Mouse (Mus musculus) heart, embryonic 13.5 days (tissue): ENCODE measurements around the gene Igsf10. TPM values are rescaled to one million over a fixed set of nuclear protein-coding genes. Genes with fewer than 3 reads are reported as not detected.

Experiments
- ATAC-seq: fragments of 200-750 bp; cut with Nextera tagmentation; 2 replicates; pipeline ENCODE4 v1.8.0; 2017; ENCODE audit warnings: moderate TSS enrichment; ENCODE audit not compliant: insufficient number of reproducible peaks, low FRiP score, low TSS enrichment; ENCODE audit errors: extremely low read depth
- H3K27ac ChIP-seq: fragments of 300-500 bp; sonication (generic); replicated peaks from 2 replicates; pipeline ENCODE4 v1.5.1; 2015; ENCODE audit warnings: moderate library complexity, mild to moderate bottlenecking, inconsistent platforms
- H3K27me3 ChIP-seq: fragments of 300-500 bp; sonication (generic); replicated peaks from 2 replicates; pipeline ENCODE4 v1.6.1; 2015; ENCODE audit warnings: mild to moderate bottlenecking, inconsistent platforms
- H3K36me3 ChIP-seq: fragments of 300-500 bp; sonication (generic); 2 replicates; pipeline ENCODE4 v1.6.1; 2015; ENCODE audit warnings: mild to moderate bottlenecking, inconsistent platforms
- H3K4me1 ChIP-seq: fragments of 300-500 bp; sonication (generic); 2 replicates; pipeline ENCODE4 v1.6.1; 2015; ENCODE audit warnings: inconsistent platforms
- H3K4me2 ChIP-seq: fragments of 300-500 bp; sonication (generic); 2 replicates; pipeline ENCODE4 v1.6.1; 2015; ENCODE audit warnings: inconsistent platforms, mild to moderate bottlenecking, moderate library complexity
- H3K4me3 ChIP-seq: fragments of 300-500 bp; sonication (generic); 2 replicates; pipeline ENCODE4 v1.5.1; 2015; ENCODE audit warnings: moderate library complexity, mild to moderate bottlenecking, inconsistent platforms
- H3K9ac ChIP-seq: fragments of 300-500 bp; sonication (generic); 2 replicates; pipeline ENCODE4 v1.6.1; 2015; ENCODE audit warnings: inconsistent platforms, mild to moderate bottlenecking, moderate library complexity
- H3K9me3 ChIP-seq: fragments of 300-500 bp; sonication (generic); 2 replicates; pipeline ENCODE4 v1.6.1; 2016; ENCODE audit warnings: inconsistent platforms
- WGBS: fragments of 180-500 bp; shearing (Covaris S2); methylation state at CpG from one replicate; pipeline ENCODE4 v1.1.7; 2015; ENCODE audit warnings: mixed read lengths; 5-methylcytosine and 5-hydroxymethylcytosine counted together
- polyA plus RNA-seq: library from polyadenylated mRNA; unstranded; fragments of >200 nt; fragmentation: Nextera tagmentation; extraction: Ambion mirVana; gene quantifications from 2 replicates; pipeline ENCODE4 v1.2.1, GENCODE M21; 2015

Gene Igsf10
- polyA plus RNA-seq, 1 experiment from 2014 or later: 1.6 TPM

GRCm38 (mm10) chr3:59328526-59328925, 15.7 kb downstream of the Igsf10 start:
- H3K9ac ChIP-seq: no peak overlapping the region
- no peak overlapping the region for H3K4me3 ChIP-seq
- WGBS: 71% methylated on average over 2 of the region's 2 CpGs
- H3K9me3 ChIP-seq: no peaks in the 10 kb centered on the region
- H3K4me2 ChIP-seq: no peak overlapping the region
- H3K36me3 ChIP-seq: peaks cover 46% of the 10 kb centered on the region
- no peak for ATAC-seq
- no peaks in the 10 kb centered on the region for H3K4me1 ChIP-seq
- no peak overlapping the region for H3K27ac ChIP-seq
- no peaks in the 10 kb centered on the region for H3K27me3 ChIP-seq

GRCm38 (mm10) chr3:59321278-59321876, 22.8 kb downstream of the Igsf10 start:
- 38% methylated on average over 7 of the region's 7 CpGs for WGBS
- Histone ChIP-seq H3K9me3 (no peaks in the 10 kb centered on the region), H3K36me3 (peaks cover 37% of the 10 kb centered on the region), H3K4me3 (no peak overlapping the region), H3K27ac (no peak overlapping the region), H3K4me1 (no peaks in the 10 kb centered on the region), H3K27me3 (no peaks in the 10 kb centered on the region), H3K9ac (no peak overlapping the region), H3K4me2 (no peak overlapping the region)
- no peak for ATAC-seq

DNA sequence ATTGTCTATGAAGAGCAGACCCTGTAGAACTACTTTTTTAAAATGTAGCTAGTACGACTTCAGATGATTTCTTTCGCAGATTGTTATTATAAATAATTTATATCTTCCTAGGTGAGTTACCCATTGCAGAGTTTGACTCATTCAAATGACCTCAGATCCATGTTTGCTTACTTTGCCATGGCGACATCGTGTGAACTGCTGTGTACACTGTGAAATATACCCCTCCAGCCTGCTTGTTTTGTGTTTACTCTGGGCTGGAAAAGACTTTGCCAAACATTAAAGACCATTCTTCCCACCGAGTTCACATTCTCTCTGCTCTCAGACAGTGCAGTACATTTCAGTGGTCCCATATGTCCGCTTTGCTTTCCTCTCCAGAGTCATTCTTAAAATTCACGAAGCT, 28.1 kb downstream of the Igsf10 start:
- ATAC-seq: no peak
- WGBS: 84% methylated on average over 7 of the region's 7 CpGs
- Histone ChIP-seq H3K9ac (no peak overlapping the region), H3K4me3 (no peak overlapping the region), H3K9me3 (no peaks in the 10 kb centered on the region), H3K27ac (no peak overlapping the region), H3K36me3 (peaks cover 36% of the 10 kb centered on the region), H3K4me1 (no peaks in the 10 kb centered on the region), H3K4me2 (no peak overlapping the region), H3K27me3 (no peaks in the 10 kb centered on the region)

DNA sequence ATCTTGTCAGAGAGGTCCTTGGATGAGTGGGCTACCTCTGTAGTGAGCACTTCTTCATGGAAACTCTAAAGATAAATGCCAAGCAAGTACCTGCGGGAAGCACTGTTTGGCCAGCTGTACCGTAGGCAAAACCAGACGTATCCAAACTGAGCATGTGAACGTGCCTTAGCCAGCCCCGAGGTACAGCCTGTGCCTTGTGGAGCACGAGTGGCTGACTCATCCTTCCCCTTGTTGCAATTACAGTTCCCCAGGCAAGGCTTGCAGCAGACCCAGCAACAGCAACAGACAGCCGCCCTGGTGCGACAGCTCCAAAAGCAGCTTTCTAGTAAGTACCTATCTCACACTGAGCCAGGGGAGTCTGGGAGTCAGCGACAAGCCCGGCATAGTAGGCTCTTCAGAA, 31.6 kb downstream of the Igsf10 start:
- H3K27me3 ChIP-seq: no peaks in the 10 kb centered on the region
- H3K27ac ChIP-seq: no peak overlapping the region
- 81% methylated on average over 10 of the region's 10 CpGs for WGBS
- no peak overlapping the region for H3K9ac ChIP-seq
- no peak overlapping the region for H3K4me3 ChIP-seq
- no peak for ATAC-seq
- H3K4me2 ChIP-seq: no peak overlapping the region
- no peaks in the 10 kb centered on the region for H3K4me1 ChIP-seq
- H3K36me3 ChIP-seq: peaks cover 10% of the 10 kb centered on the region
- no peaks in the 10 kb centered on the region for H3K9me3 ChIP-seq

DNA sequence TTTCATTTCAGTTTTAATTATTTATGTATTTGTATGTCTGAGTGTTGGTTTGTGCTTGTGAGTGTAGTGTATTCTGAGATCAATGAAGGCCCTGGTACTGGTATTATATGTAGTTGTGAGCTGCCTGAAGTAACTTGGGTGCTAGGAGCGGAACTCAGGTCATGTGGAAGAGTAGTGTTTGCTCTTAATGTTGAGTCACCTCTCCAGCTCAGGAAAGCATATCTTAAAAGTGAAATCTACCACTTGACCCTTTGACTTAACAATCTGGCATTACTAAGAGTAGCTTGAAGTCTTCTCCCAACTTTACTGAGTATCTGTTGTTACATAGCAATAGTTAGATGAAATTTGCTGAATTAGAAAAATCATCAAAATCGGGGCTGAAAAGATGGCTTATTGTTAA, 38.7 kb downstream of the Igsf10 start:
- H3K27ac ChIP-seq: no peak overlapping the region
- H3K4me3 ChIP-seq: no peak overlapping the region
- ATAC-seq: no peak
- no peaks in the 10 kb centered on the region; the same call in 1 of the 2 replicates for H3K36me3 ChIP-seq
- H3K9me3 ChIP-seq: no peaks in the 10 kb centered on the region
- no peak overlapping the region for H3K4me2 ChIP-seq
- no peaks in the 10 kb centered on the region for H3K27me3 ChIP-seq
- H3K9ac ChIP-seq: no peak overlapping the region
- 81% methylated on average over 2 of the region's 2 CpGs for WGBS
- H3K4me1 ChIP-seq: no peaks in the 10 kb centered on the region

GRCm38 (mm10) chr3:59304944-59305343, 39.2 kb downstream of the Igsf10 start:
- Histone ChIP-seq H3K9me3 (no peaks in the 10 kb centered on the region), H3K27ac (no peak overlapping the region), H3K4me2 (no peak overlapping the region), H3K9ac (no peak overlapping the region), H3K4me3 (no peak overlapping the region), H3K27me3 (no peaks in the 10 kb centered on the region), H3K36me3 (no peaks in the 10 kb centered on the region; the same call in 1 of the 2 replicates), H3K4me1 (no peaks in the 10 kb centered on the region)
- 86% methylated on average over 5 of the region's 5 CpGs for WGBS
- ATAC-seq: no peak

DNA sequence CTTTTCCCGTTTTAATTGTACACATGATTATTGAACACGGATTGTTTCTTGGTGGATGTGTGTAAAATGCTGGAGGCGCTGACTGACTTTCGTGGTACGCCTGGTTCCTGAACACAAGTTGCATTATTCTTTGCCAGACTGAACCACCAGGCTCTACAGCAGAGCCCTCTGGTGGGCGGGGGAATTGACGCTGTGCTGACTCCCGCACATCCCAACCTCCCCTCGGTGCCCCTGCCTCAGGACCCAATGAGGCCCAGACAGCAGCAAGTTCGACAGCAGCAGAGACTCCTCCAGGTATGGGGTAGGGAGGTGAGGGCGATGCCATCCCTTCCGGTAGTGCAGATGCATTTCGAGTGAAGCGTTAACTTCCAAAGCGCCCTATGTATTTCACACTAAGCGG, 46.5 kb downstream of the Igsf10 start:
- Histone ChIP-seq H3K9ac (no peak overlapping the region), H3K27ac (no peak overlapping the region), H3K4me1 (no peaks in the 10 kb centered on the region), H3K27me3 (no peaks in the 10 kb centered on the region), H3K4me2 (no peak overlapping the region), H3K4me3 (no peak overlapping the region), H3K36me3 (no peaks in the 10 kb centered on the region), H3K9me3 (no peaks in the 10 kb centered on the region)
- ATAC-seq: no peak
- 77% methylated on average over 16 of the region's 16 CpGs for whole genome bisulfite sequencing

DNA sequence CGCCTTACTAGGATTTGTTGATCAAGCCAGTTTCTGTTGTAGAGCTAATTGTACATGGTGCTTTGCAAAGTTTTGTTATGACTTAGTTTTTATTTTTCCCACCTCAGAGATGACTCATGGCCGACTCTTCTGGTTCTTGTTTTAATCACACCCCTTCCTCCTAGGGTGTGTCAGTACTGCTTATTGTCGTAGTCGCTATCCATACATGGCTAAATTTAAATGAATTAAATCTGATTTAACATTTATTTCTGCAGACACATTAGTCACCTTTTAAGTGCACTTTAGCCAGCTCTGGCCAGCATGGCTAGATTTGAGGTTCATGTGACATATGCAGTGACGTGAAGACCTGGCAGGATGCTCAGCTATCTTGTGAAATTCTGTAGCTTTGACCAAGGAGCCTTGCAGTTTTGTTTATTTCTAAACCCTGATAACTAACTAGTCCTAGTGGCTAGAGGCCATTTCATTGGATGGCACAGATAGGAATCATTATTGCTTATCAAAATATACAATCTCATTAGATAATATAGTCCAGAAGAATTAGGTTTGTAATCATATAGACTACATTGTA, 47.5 kb downstream of the Igsf10 start:
- Histone ChIP-seq H3K4me1 (no peaks in the 10 kb centered on the region), H3K27ac (no peak overlapping the region), H3K9me3 (no peaks in the 10 kb centered on the region), H3K36me3 (no peaks in the 10 kb centered on the region), H3K27me3 (no peaks in the 10 kb centered on the region), H3K4me3 (no peak overlapping the region), H3K4me2 (no peak overlapping the region), H3K9ac (no peak overlapping the region)
- WGBS: 87% methylated on average over 5 of the region's 5 CpGs
- no peak for ATAC-seq

- Histone ChIP-seq H3K4me2 (no peak overlapping the region), H3K9ac (no peak overlapping the region), H3K4me1 (no peaks in the 10 kb centered on the region), H3K27ac (no peak overlapping the region), H3K36me3 (no peaks in the 10 kb centered on the region), H3K4me3 (no peak overlapping the region), H3K9me3 (no peaks in the 10 kb centered on the region), H3K27me3 (no peaks in the 10 kb centered on the region)
- WGBS: 80% methylated on average over 16 of the region's 16 CpGs
- ATAC-seq: no peak
These were observed 48.3 kb downstream of the Igsf10 start for GRCm38 (mm10) chr3:59295699-59296562.

- Histone ChIP-seq H3K4me1 (no peaks in the 10 kb centered on the region), H3K4me2 (no peak overlapping the region), H3K9me3 (no peaks in the 10 kb centered on the region), H3K4me3 (no peak overlapping the region), H3K27ac (no peak overlapping the region), H3K27me3 (no peaks in the 10 kb centered on the region), H3K36me3 (no peaks in the 10 kb centered on the region), H3K9ac (no peak overlapping the region)
- WGBS: 75% methylated on average over 5 of the region's 5 CpGs
- no peak for ATAC-seq
These were observed 50.6 kb downstream of the Igsf10 start for GRCm38 (mm10) chr3:59293437-59294199.

DNA sequence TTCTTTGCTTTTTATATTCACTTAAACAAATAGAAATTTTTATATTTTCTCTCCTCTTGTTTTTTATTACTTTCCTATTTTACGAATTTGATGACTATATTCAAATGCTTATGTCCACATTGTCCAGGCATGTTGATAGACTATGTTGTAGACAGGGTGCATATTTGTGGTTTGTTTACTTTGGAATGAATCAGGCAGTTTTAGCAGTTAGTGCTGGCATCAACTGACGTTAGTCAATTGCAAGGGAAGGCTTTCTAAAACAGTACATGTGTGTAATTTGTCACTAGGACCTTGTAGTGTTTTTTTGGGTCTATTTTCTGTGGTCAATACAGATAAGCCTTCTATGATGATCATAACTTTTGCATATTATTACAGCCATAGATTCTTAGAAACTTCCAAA, 53.6 kb downstream of the Igsf10 start:
- no peak for ATAC-seq
- WGBS: 55% methylated on average over 2 of the region's 2 CpGs
- H3K27ac ChIP-seq: no peak overlapping the region
- H3K4me1 ChIP-seq: no peaks in the 10 kb centered on the region
- no peaks in the 10 kb centered on the region for H3K9me3 ChIP-seq
- H3K36me3 ChIP-seq: no peaks in the 10 kb centered on the region
- no peak overlapping the region for H3K4me2 ChIP-seq
- no peaks in the 10 kb centered on the region for H3K27me3 ChIP-seq
- H3K9ac ChIP-seq: no peak overlapping the region
- H3K4me3 ChIP-seq: no peak overlapping the region
